Mouse (Mus musculus): ENCODE measurements around the gene Cfap61.

Gene Cfap61

GRCm38 (mm10) chr2:146196126-146196525 is 261.5 kb downstream of the Cfap61 start:
- no peak for TF ChIP-seq GATA4 (IDR thresholded peaks at IDR 0.05; ENCODE audit: insufficient replicate concordance, low read length)

- TF ChIP-seq GATA4 (IDR thresholded peaks at IDR 0.05; ENCODE audit: insufficient replicate concordance, low read length), result no peak
These were observed 263.4 kb downstream of the Cfap61 start for GRCm38 (mm10) chr2:146197947-146198346.

- no peak for TF ChIP-seq GATA4 (IDR thresholded peaks at IDR 0.05; ENCODE audit: insufficient replicate concordance, low read length)
These were observed 276.4 kb downstream of the Cfap61 start for GRCm38 (mm10) chr2:146210968-146211367.

GRCm38 (mm10) chr2:146214715-146215114 is 280.1 kb downstream of the Cfap61 start:
- no peak for TF ChIP-seq GATA4 (IDR thresholded peaks at IDR 0.05; ENCODE audit: insufficient replicate concordance, low read length)

GRCm38 (mm10) chr2:146216111-146217064 is 281.8 kb downstream of the Cfap61 start:
- no peak for TF ChIP-seq GATA4 (IDR thresholded peaks at IDR 0.05; ENCODE audit: insufficient replicate concordance, low read length)

GRCm38 (mm10) chr2:146217227-146217980 is 282.8 kb downstream of the Cfap61 start:
- no peak for TF ChIP-seq GATA4 (IDR thresholded peaks at IDR 0.05; ENCODE audit: insufficient replicate concordance, low read length)

- TF ChIP-seq GATA4 (IDR thresholded peaks at IDR 0.05; ENCODE audit: insufficient replicate concordance, low read length), result no peak
These were observed 283.6 kb downstream of the Cfap61 start for GRCm38 (mm10) chr2:146218161-146218691.

GRCm38 (mm10) chr2:146218881-146219535 is 284.4 kb downstream of the Cfap61 start:
- TF ChIP-seq GATA4 (IDR thresholded peaks at IDR 0.05; ENCODE audit: insufficient replicate concordance, low read length), result no peak

GRCm38 (mm10) chr2:146219791-146220190 is 285.2 kb downstream of the Cfap61 start:
- TF ChIP-seq GATA4 (IDR thresholded peaks at IDR 0.05; ENCODE audit: insufficient replicate concordance, low read length), result no peak

- TF ChIP-seq GATA4 (IDR thresholded peaks at IDR 0.05; ENCODE audit: insufficient replicate concordance, low read length), result no peak
These were observed 286.0 kb downstream of the Cfap61 start for GRCm38 (mm10) chr2:146220591-146221075.

- TF ChIP-seq GATA4 (IDR thresholded peaks at IDR 0.05; ENCODE audit: insufficient replicate concordance, low read length), result no peak
These were observed 286.7 kb downstream of the Cfap61 start, which contains the start of gene Insm1 for GRCm38 (mm10) chr2:146221076-146221928. Gene Insm1, plus strand, starts transcription at chr2:146221921.

- TF ChIP-seq GATA4 (IDR thresholded peaks at IDR 0.05; ENCODE audit: insufficient replicate concordance, low read length), result no peak
These were observed 287.3 kb downstream of the Cfap61 start for GRCm38 (mm10) chr2:146221929-146222278.

GRCm38 (mm10) chr2:146222279-146223175 is 287.9 kb downstream of the Cfap61 start:
- TF ChIP-seq GATA4 (IDR thresholded peaks at IDR 0.05; ENCODE audit: insufficient replicate concordance, low read length), result no peak
